Mouse (Mus musculus) C2C12 (cell line): Measurements from ENCODE around the gene Cacng8. TPM values are rescaled to one million over a fixed set of nuclear protein-coding genes. Genes with fewer than 3 reads are reported as not detected.

Experiments
- H3K27me3 ChIP-seq: one replicate; pipeline ENCODE4 v1.6.1; 2011; ENCODE audit not compliant: control insufficient read depth, insufficient read depth, insufficient read length
- H3K36me3 ChIP-seq: one replicate; pipeline ENCODE4 v1.6.1; 2011; ENCODE audit not compliant: control insufficient read depth, insufficient read depth
- H3K4me3 ChIP-seq: one replicate; pipeline ENCODE4 v1.5.1; 2011; ENCODE audit warnings: mild to moderate bottlenecking, control low read depth; ENCODE audit not compliant: poor library complexity, insufficient read depth, severe bottlenecking
- H3K79me2 ChIP-seq: one replicate; pipeline ENCODE4 v1.6.1; 2011; ENCODE audit not compliant: control insufficient read depth, insufficient read depth
- H3K79me3 ChIP-seq: one replicate; pipeline ENCODE4 v1.6.1; 2011; ENCODE audit warnings: low read depth, control low read depth
- H3ac ChIP-seq: one replicate; pipeline ENCODE3; 2011; ENCODE audit warnings: low read depth; ENCODE audit not compliant: control insufficient read depth, insufficient read length
- CEBPB ChIP-seq: IDR thresholded peaks from one replicate; pipeline ENCODE4 v1.6.1; 2011; ENCODE audit warnings: low read depth, mild to moderate bottlenecking, control low read depth, moderate library complexity
- CTCF ChIP-seq: IDR thresholded peaks from one replicate; pipeline ENCODE4 v1.5.1; 2011; ENCODE audit not compliant: control insufficient read depth, insufficient read depth, insufficient read length
- FOSL1 ChIP-seq: IDR thresholded peaks from one replicate; pipeline ENCODE4 v1.8.0; 2011; ENCODE audit warnings: mild to moderate bottlenecking, low read length; ENCODE audit not compliant: poor library complexity, insufficient read depth, severe bottlenecking
- MAX ChIP-seq: IDR thresholded peaks from one replicate; pipeline ENCODE4 v1.6.1; 2011; ENCODE audit warnings: mild to moderate bottlenecking, control low read depth
- MYOD1 ChIP-seq: IDR thresholded peaks from one replicate; pipeline ENCODE4 v1.6.1; 2011; ENCODE audit warnings: low read depth; ENCODE audit not compliant: control insufficient read depth, insufficient read length
- MYOG ChIP-seq: IDR thresholded peaks from one replicate; pipeline ENCODE4 v1.6.1; 2011; ENCODE audit not compliant: control insufficient read depth, insufficient read length; ENCODE audit errors: extremely low read depth
- USF1 ChIP-seq: IDR thresholded peaks from one replicate; pipeline ENCODE4 v1.6.1; 2011; ENCODE audit warnings: low read depth, mild to moderate bottlenecking, control low read depth, moderate library complexity
- microRNA-seq: library from miRNA; unstranded; fragments of <30 nt; microRNA quantifications from one replicate; pipeline ENCODE4, GENCODE M21; 2019; ENCODE audit warnings: borderline microRNAs expressed
- polyA plus RNA-seq: library from polyadenylated mRNA; unstranded; fragments of >200 nt; fragmentation: generic; extraction: Trizol; gene quantifications from one replicate; pipeline ENCODE4 v1.2.1, GENCODE M21; 2012; ENCODE audit warnings: missing spikeins

Cacng8 gene
- polyA plus RNA-seq, 1 experiment: 1.3 TPM

DNA sequence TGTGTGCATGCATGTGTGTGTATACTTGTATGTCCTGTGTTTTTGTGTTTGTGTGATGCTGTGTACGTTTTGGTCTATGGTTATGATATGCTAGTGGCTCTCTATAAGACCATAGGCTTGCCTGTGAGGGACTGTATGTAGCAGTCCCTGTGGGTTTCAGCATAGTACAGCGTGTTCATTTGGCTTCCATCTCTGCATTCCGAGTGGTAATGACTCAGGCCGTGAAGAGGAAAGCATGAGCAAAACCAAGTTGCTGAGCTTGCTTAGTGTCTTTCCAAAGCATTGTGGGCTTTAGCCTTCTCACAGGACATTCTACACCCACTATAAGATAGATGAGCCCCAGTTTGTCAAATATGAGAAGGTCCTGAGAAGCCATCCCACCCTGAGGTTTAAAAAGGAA, 72.8 kb downstream of the Cacng8 start:
- no peak overlapping the region for H3K4me3 ChIP-seq
- no peaks in the 10 kb centered on the region for H3K36me3 ChIP-seq
- no peak overlapping the region for H3ac ChIP-seq
- no peaks in the 10 kb centered on the region for H3K79me3 ChIP-seq
- no peaks in the 10 kb centered on the region for H3K79me2 ChIP-seq
- H3K27me3 ChIP-seq: no peaks in the 10 kb centered on the region
- TF ChIP-seq MAX (no peak), FOSL1 (no peak), MYOG (no peak), CEBPB (no peak), USF1 (no peak), MYOD1 (no peak), CTCF (no peak)

Small RNAs within 50 kb of the gene (microRNA-seq; reads per million reads assigned to microRNA genes)
- gene Gm23450: 1.7 reads per million, percentile 37 among the genes with 10 or more reads in this experiment

Other genes with a start within 250 kb of the Cacng8 start
- 0.66 TPM for gene AU018091, start 221.5 kb upstream of the Cacng8 start, polyA plus RNA-seq
- 0.01 TPM for gene Nlrp12, start 140.9 kb upstream of the Cacng8 start, polyA plus RNA-seq
- gene Myadm, start 101.6 kb upstream of the Cacng8 start, polyA plus RNA-seq: 157 TPM
- gene Prkcg, start 101.5 kb upstream of the Cacng8 start, polyA plus RNA-seq: 0.40 TPM
- gene Cacng7, start 57.7 kb upstream of the Cacng8 start, polyA plus RNA-seq: 1.1 TPM
- gene Cacng6, start 33.5 kb downstream of the Cacng8 start, polyA plus RNA-seq: 0.27 TPM
- gene Tarm1, start 111.9 kb downstream of the Cacng8 start, polyA plus RNA-seq: not detected
- gene Oscar, start 225.5 kb downstream of the Cacng8 start, polyA plus RNA-seq: 0.05 TPM
- gene Ndufa3, start 226.7 kb downstream of the Cacng8 start, polyA plus RNA-seq: 386 TPM
- gene Tfpt, start 239.2 kb downstream of the Cacng8 start, polyA plus RNA-seq: 24.6 TPM
- gene Prpf31, start 239.3 kb downstream of the Cacng8 start, polyA plus RNA-seq: 102 TPM